11 mouse cellular contexts compared by ENCODE assay signal in genomic region chr14:122009502-122009901, GRCm38 (mm10). TPM values are rescaled to one million over a fixed set of nuclear protein-coding genes. Genes with fewer than 3 reads are reported as not detected.
DNase-seq lines count a peak whose midpoint lies in the region; ATAC-seq and TF ChIP-seq lines count a peak whose summit lies in the region.
"Had no signal": no experiment of that assay in that cellular context is flagged by ENCODE, and none has a peak within 500 bp of the region (broad histone marks: within the 10 kb centered on the region; RNA-seq: fewer than 3 reads in every experiment).

No protein-coding gene starts in this region.

- peak; percentile 28 for DNase-seq in kidney, adult 2 months
- no peak for DNase-seq in kidney, postnatal 4 days
- peak; percentile 81 to 82 for DNase-seq in CD8-positive naive resting alpha-beta T cell, adult 2 months (ENCODE audit: low read depth in 2 of 2, low spot score in 2 of 2)
- DNase-seq in liver, embryonic 14.5 days (ENCODE audit: low read depth in 3 of 3, low spot score in 3 of 3), result no peak
- peak; percentile 77 to 88 for DNase-seq in spleen, adult 2 months (ENCODE audit: low read depth in 1 of 2, low spot score in 2 of 2)
- no peak for DNase-seq in gastrocnemius, postnatal 10 days
- no peak for DNase-seq in ovary, postnatal 14 days (ENCODE audit: low spot score)

- H3K9ac ChIP-seq in liver, embryonic 14.5 days (replicated peaks), result no peak overlapping the region
- H3K9ac ChIP-seq: hindbrain, embryonic 15.5 days had no signal

- no peak overlapping the region for H3K27ac ChIP-seq in kidney, adult 2 months (ENCODE audit: insufficient read depth, low read depth, low read length)
- H3K27ac ChIP-seq in liver, embryonic 14.5 days, result no peak overlapping the region
- peak overlapping the region; percentile 94 for H3K27ac ChIP-seq in spleen, adult 2 months (ENCODE audit: insufficient read depth, low read length)
- H3K27ac ChIP-seq: hindbrain, embryonic 15.5 days had no signal

- H3K4me2 ChIP-seq in liver, embryonic 14.5 days (ENCODE audit: low read depth), result no peak overlapping the region
- H3K4me2 ChIP-seq: hindbrain, embryonic 15.5 days had no signal

- no peaks in the 10 kb centered on the region for H3K4me1 ChIP-seq in kidney, adult 2 months (ENCODE audit: control insufficient read depth, insufficient read depth, low read length)
- H3K4me1 ChIP-seq in liver, embryonic 14.5 days (replicated peaks; ENCODE audit: control insufficient read depth in 2 of 2, insufficient read depth in 2 of 2, low read length in 1 of 2), result peaks cover 4 to 14% of the 10 kb centered on the region in 2 experiments; a peak in 3 of 4 replicates
- H3K4me1 ChIP-seq in spleen, adult 2 months (ENCODE audit: control insufficient read depth, insufficient read depth, insufficient read length), result peaks cover 44% of the 10 kb centered on the region
- H3K4me1 ChIP-seq: hindbrain, embryonic 15.5 days had no signal

- H3K27me3 ChIP-seq in kidney, adult 2 months (replicated peaks; ENCODE audit: control insufficient read depth, insufficient read depth, low read length), result no peaks in the 10 kb centered on the region
- no peaks in the 10 kb centered on the region for H3K27me3 ChIP-seq in liver, embryonic 14.5 days (ENCODE audit: control insufficient read depth, insufficient read depth, low read length)
- H3K27me3 ChIP-seq in spleen, adult 2 months (ENCODE audit: control insufficient read depth, insufficient read depth, low read length), result no peaks in the 10 kb centered on the region
- H3K27me3 ChIP-seq: hindbrain, embryonic 15.5 days had no signal

- H3K9me3 ChIP-seq in liver, embryonic 14.5 days (ENCODE audit: control insufficient read depth, low read length), result no peaks in the 10 kb centered on the region
- H3K9me3 ChIP-seq: hindbrain, embryonic 15.5 days had no signal

- no peak for TF ChIP-seq CTCF in kidney, adult 2 months (conservative IDR thresholded peaks at IDR 0.05; ENCODE audit: insufficient read depth, insufficient read length, low read depth, low read length)
- TF ChIP-seq CTCF in liver, embryonic 14.5 days (IDR thresholded peaks at IDR 0.05; ENCODE audit: low read depth), result no peak
- no peak for TF ChIP-seq CTCF in spleen, adult 2 months (IDR thresholded peaks at IDR 0.05; ENCODE audit: extremely low read depth, insufficient read depth, insufficient read length, insufficient replicate concordance)

- 0 out of 2 replicates have a peak, but pooled peaks have one; percentile 17 for ATAC-seq in liver, embryonic 14.5 days (ENCODE audit: insufficient read depth)
- no peak for ATAC-seq in megakaryocyte-erythroid progenitor cell, adult 5-6 weeks (replicated peaks; ENCODE audit: low FRiP score, low TSS enrichment, poor library complexity, severe bottlenecking)
- ATAC-seq: forebrain, embryonic 14.5 days had no signal

- H3K4me3 ChIP-seq in kidney, adult 2 months (ENCODE audit: insufficient read depth, low read depth, low read length), result no peak overlapping the region
- H3K4me3 ChIP-seq in liver, embryonic 14.5 days (ENCODE audit: insufficient read depth in 1 of 2, low read depth in 2 of 2, low read length in 2 of 2), result no peak overlapping the region
- H3K4me3 ChIP-seq in spleen, adult 2 months (ENCODE audit: extremely low read depth, insufficient read depth, insufficient read length), result no peak overlapping the region
- H3K4me3 ChIP-seq: hindbrain, embryonic 15.5 days had no signal

- no peak for TF ChIP-seq EP300 in liver, embryonic 14.5 days (IDR thresholded peaks at IDR 0.05; ENCODE audit: low read depth)

- no peaks in the 10 kb centered on the region for H3K36me3 ChIP-seq in kidney, adult 2 months (ENCODE audit: control insufficient read depth, insufficient read depth, low read length)
- no peaks in the 10 kb centered on the region for H3K36me3 ChIP-seq in liver, embryonic 14.5 days (replicated peaks; ENCODE audit: control insufficient read depth, insufficient read depth, low read depth)
- H3K36me3 ChIP-seq in spleen, adult 2 months (ENCODE audit: control insufficient read depth, insufficient read depth, low read length), result peaks cover 4% of the 10 kb centered on the region

- WGBS in kidney, adult 2 months, result 83% methylated on average over 13 of the region's 13 CpGs
- 55% methylated on average over 13 of the region's 13 CpGs for WGBS in liver, embryonic 14.5 days (ENCODE audit: insufficient replicate concordance)
- WGBS in spleen, adult 2 months, result 18% methylated on average over 13 of the region's 13 CpGs

- no peak for TF ChIP-seq POLR2A in kidney, adult 2 months (IDR thresholded peaks at IDR 0.05; ENCODE audit: low read depth, low read length)
- peak; percentile 6; the same call in 1 of the 2 replicates for TF ChIP-seq POLR2A in spleen, adult 2 months (IDR thresholded peaks at IDR 0.05; ENCODE audit: low read depth, low read length)

RNA-seq across cellular contexts. Expression of gene Timm8a2, which starts 25.0 kb away (rescaled TPM):
- 0.18 TPM in 1 of 2 replicates, not detected in the other for polyA plus RNA-seq in kidney, adult 2 months (2012; rRNA removed)
- polyA plus RNA-seq in liver, embryonic 14.5 days (2012; rRNA removed), result not detected in 2 replicates
- not detected in 2 replicates for polyA plus RNA-seq in liver, embryonic 14.5 days (2014; fragmentation: Nextera tagmentation; extraction: Ambion mirVana)
- 0.20 and 0.23 TPM in 2 replicates for polyA plus RNA-seq in spleen, adult 2 months (2012; rRNA removed)
- not detected in 2 replicates for total RNA-seq in megakaryocyte-erythroid progenitor cell, adult 5-6 weeks (2014; fragmentation: Nextera tagmentation)
- total RNA-seq in megakaryocyte-erythroid progenitor cell, adult 5-6 weeks (2017), result not detected in 2 replicates
- total RNA-seq in gastrocnemius, postnatal 10 days (2021), result not detected
- total RNA-seq: MEL had no signal
- polyA plus RNA-seq: forebrain, embryonic 14.5 days; hindbrain, embryonic 15.5 days had no signal

RNA-seq across cellular contexts. Expression of gene Gpr183, which starts 44.5 kb away (rescaled TPM):
- 0.65 and 1.7 TPM in 2 replicates for polyA plus RNA-seq in kidney, adult 2 months (2012; rRNA removed)
- polyA plus RNA-seq in liver, embryonic 14.5 days (2012; rRNA removed), result 0.75 and 0.79 TPM in 2 replicates
- 0.62 and 1.3 TPM in 2 replicates for polyA plus RNA-seq in liver, embryonic 14.5 days (2014; fragmentation: Nextera tagmentation; extraction: Ambion mirVana)
- 19.3 and 21.5 TPM in 2 replicates for polyA plus RNA-seq in spleen, adult 2 months (2012; rRNA removed)
- 0.52 TPM in 1 of 2 replicates, not detected in the other for total RNA-seq in megakaryocyte-erythroid progenitor cell, adult 5-6 weeks (2014; fragmentation: Nextera tagmentation)
- 0.94 and 2.7 TPM in 2 replicates for total RNA-seq in megakaryocyte-erythroid progenitor cell, adult 5-6 weeks (2017)
- 1 to 10 TPM in 1 of 2 experiments, under 1 TPM in 1; 0.68 to 1.4 TPM for total RNA-seq in gastrocnemius, postnatal 10 days (2021)

Comparison
In these comparisons a context has a peak if more than half of its experiments do, and no peak if none do; other contexts are left out.
1. DNase-seq: peak in kidney, adult 2 months (single experiment), CD8-positive naive resting alpha-beta T cell, adult 2 months (2 of 2) and spleen, adult 2 months (2 of 2); none in kidney, postnatal 4 days (0 of 2), liver, embryonic 14.5 days (0 of 3), gastrocnemius, postnatal 10 days (single experiment) and ovary, postnatal 14 days (single experiment).